Mouse (Mus musculus) kidney, postnatal 36 days (tissue): Measurements from ENCODE around the gene Camk1d.

ENCODE experiments used
- DNase-seq, 2 experiments: peaks; one replicate each; pipeline ENCODE4 v3.0.0; 2021 to 2022; ENCODE audit warnings: mixed read lengths in 2 of 2

Camk1d gene

GRCm38 (mm10) chr2:5707871-5708733 lies 6.2 kb downstream of the Camk1d start:
- no peak for DNase-seq

GRCm38 (mm10) chr2:5706618-5707017 lies 7.7 kb downstream of the Camk1d start:
- DNase-seq = peak in 1 of 2 experiments; percentile 5

- no peak for DNase-seq
Measured at GRCm38 (mm10) chr2:5702370-5702769, 11.9 kb downstream of the Camk1d start.

DNA sequence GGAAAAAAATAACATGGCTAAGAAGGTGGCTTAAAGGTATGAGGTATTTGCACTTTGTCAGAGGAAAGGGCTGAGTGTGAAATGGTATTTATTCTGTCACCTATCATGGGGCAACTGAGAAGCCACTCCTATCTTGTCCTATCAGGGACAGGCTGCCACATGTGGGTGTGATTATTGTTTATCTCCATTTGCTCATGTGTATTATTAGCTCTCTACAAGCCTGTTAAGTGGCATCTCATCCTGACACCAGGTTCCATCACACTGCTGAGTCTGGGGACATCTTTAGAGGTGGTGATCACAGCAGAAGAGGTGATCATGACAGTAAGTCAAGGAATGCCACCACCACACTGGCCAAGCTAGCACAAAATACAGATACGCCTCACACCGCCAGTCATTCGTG lies 13.4 kb downstream of the Camk1d start:
- DNase-seq = no peak

- DNase-seq = no peak
Measured at GRCm38 (mm10) chr2:5698451-5698850, 15.9 kb downstream of the Camk1d start.

- DNase-seq = no peak
Measured at GRCm38 (mm10) chr2:5694094-5694493, 20.2 kb downstream of the Camk1d start.

- DNase-seq = no peak
Measured at GRCm38 (mm10) chr2:5691729-5692128, 22.6 kb downstream of the Camk1d start.

GRCm38 (mm10) chr2:5683366-5683765 lies 30.9 kb downstream of the Camk1d start:
- DNase-seq = no peak

GRCm38 (mm10) chr2:5681909-5682308 lies 32.4 kb downstream of the Camk1d start:
- DNase-seq = no peak

GRCm38 (mm10) chr2:5681302-5681701 lies 33.0 kb downstream of the Camk1d start:
- no peak for DNase-seq

DNA sequence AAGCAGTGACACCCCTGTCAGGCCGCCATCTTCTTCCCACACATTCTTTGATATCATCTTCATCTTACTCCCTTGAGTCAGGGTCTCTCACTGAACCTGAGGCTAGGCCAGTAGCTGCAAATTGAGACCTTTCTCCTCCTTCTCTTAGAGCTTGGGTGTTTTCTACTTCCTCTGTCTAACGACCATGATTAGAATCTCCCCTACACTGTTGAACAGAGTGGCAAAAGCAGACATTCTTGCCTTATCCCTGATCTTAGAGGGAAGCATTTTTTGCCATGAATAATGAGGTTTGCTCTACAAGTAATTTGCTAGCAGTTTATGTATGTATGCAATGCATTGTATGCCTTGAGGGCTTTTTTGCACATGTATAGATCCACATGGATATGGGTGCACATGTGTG lies 35.3 kb downstream of the Camk1d start:
- DNase-seq = no peak

DNA sequence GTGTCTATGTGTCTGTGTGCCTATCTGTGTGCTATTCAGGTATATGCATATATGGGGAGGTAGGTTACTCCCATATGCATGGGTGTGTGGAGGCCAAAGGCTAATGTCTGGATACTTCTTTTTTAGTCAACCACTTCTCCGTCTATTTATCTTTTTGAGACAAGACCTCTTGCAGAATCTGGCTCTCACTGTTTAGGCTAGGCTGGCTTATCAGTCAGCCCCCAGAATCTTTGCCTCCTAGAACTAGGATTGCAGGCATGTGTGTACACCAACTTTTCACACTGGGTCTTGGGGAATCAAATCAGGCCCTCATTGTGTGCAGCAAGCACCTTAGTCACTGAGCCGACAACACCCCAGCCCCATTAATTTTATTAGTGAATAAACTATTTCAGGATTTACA lies 36.8 kb downstream of the Camk1d start:
- DNase-seq = no peak

DNA sequence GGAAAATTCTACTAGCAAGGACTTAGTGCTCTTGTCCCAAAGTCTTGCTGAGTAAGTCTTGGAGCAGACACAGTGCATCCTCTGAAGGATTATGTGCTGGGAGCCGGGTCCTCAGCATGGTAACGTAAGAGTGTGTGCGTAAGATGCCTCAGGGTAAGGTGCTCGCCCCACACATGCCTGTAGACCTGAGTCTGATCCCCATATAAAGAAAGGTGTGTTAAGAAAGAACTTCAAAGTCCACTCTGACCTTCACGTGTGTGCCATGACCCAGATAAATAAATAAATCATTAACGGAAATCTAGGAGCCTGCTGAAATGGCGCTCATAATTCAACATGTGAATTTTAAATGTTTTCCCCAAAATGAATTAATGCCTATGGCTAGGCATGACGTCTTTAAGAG lies 37.5 kb downstream of the Camk1d start:
- no peak for DNase-seq

- DNase-seq = no peak
Measured at GRCm38 (mm10) chr2:5676143-5676483, 38.2 kb downstream of the Camk1d start.

- DNase-seq = no peak
Measured at GRCm38 (mm10) chr2:5675431-5676142, 38.7 kb downstream of the Camk1d start.

- no peak for DNase-seq
Measured at GRCm38 (mm10) chr2:5674512-5674911, 39.8 kb downstream of the Camk1d start.

- no peak for DNase-seq
Measured at GRCm38 (mm10) chr2:5673816-5674215, 40.5 kb downstream of the Camk1d start.

GRCm38 (mm10) chr2:5672906-5673589 lies 41.3 kb downstream of the Camk1d start:
- DNase-seq = no peak

- no peak for DNase-seq
Measured at GRCm38 (mm10) chr2:5670146-5670545, 44.2 kb downstream of the Camk1d start.

- no peak for DNase-seq
Measured at GRCm38 (mm10) chr2:5669498-5670040, 44.7 kb downstream of the Camk1d start.

- no peak for DNase-seq
Measured at GRCm38 (mm10) chr2:5668940-5669339, 45.4 kb downstream of the Camk1d start.

DNA sequence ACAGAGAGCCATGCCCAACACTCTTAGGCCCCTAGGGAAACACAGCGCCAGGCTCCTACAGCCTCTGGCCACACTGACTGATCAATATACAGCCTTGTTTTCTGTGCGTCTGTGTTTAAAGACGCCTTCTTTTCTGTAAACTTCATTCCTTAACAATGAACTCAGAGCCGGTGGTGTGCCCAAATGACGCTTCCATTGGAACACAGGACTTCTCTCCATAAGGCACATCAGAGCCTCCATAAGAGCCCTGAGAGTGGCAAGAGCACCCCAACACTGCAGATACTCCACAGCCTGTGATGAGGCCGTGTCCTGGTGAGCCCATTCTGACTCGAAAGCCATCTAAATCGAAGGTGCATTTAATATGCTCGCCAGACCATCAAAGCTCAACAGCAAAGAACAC lies 50.8 kb downstream of the Camk1d start:
- DNase-seq = no peak

DNA sequence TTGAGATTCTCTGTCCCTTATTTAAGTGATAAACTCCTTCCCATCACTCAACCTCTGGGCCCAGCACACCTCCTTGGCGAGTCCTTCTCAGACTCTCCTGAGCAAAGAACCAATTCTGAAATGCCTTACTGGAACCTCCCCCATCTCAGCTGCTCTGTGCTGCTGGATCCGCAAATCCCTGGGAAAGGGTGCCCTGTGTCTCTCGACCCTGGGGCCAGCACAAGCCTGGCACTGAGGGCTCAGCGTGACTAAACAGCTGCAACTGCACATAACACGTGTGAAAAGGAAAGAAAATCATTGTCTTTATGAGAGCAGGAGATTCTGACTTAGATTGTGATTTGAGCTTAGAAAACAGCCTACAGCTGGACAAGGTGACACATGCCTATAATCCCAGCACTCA lies 52.4 kb downstream of the Camk1d start:
- DNase-seq = no peak
